Mouse (Mus musculus) kidney, embryonic 15.5 days (tissue): Measurements from ENCODE around the gene Adprhl2. TPM values are rescaled to one million over a fixed set of nuclear protein-coding genes. Genes with fewer than 3 reads are reported as not detected.

Experiments
- ATAC-seq: fragments of 200-750 bp; cut with Nextera tagmentation; replicated peaks from 2 replicates; pipeline ENCODE4 v1.8.0; 2017; ENCODE audit warnings: moderate TSS enrichment; ENCODE audit not compliant: low FRiP score
- H3K27ac ChIP-seq: fragments of 300-500 bp; sonication (generic); 2 replicates; pipeline ENCODE4 v1.5.1; 2015; ENCODE audit warnings: mild to moderate bottlenecking, inconsistent platforms
- H3K27me3 ChIP-seq: fragments of 300-500 bp; sonication (generic); 2 replicates; pipeline ENCODE4 v1.6.1; 2015; ENCODE audit warnings: inconsistent platforms
- H3K36me3 ChIP-seq: fragments of 300-500 bp; sonication (generic); 2 replicates; pipeline ENCODE4 v1.6.1; 2015; ENCODE audit warnings: inconsistent platforms
- H3K4me1 ChIP-seq: fragments of 300-500 bp; sonication (generic); 2 replicates; pipeline ENCODE4 v1.6.1; 2015; ENCODE audit warnings: inconsistent platforms
- H3K4me2 ChIP-seq: fragments of 300-500 bp; sonication (generic); 2 replicates; pipeline ENCODE4 v1.6.1; 2015; ENCODE audit warnings: moderate library complexity, mild to moderate bottlenecking, inconsistent platforms
- H3K4me3 ChIP-seq: fragments of 300-500 bp; sonication (generic); replicated peaks from 2 replicates; pipeline ENCODE4 v1.5.1; 2015; ENCODE audit warnings: mild to moderate bottlenecking, inconsistent platforms
- H3K9ac ChIP-seq: fragments of 300-500 bp; sonication (generic); 2 replicates; pipeline ENCODE4 v1.6.1; 2015; ENCODE audit warnings: mild to moderate bottlenecking, inconsistent platforms
- H3K9me3 ChIP-seq: fragments of 300-500 bp; sonication (generic); replicated peaks from 2 replicates; pipeline ENCODE4 v1.6.1; 2016; ENCODE audit warnings: inconsistent platforms
- WGBS: fragments of 180-500 bp; shearing (Covaris S2); methylation state at CpG from one replicate; pipeline ENCODE4 v1.1.7; 2015; ENCODE audit warnings: mixed read lengths; 5-methylcytosine and 5-hydroxymethylcytosine counted together
- polyA plus RNA-seq: library from polyadenylated mRNA; unstranded; fragments of >200 nt; fragmentation: Nextera tagmentation; extraction: Ambion mirVana; gene quantifications from 2 replicates; pipeline ENCODE4 v1.2.1, GENCODE M21; 2015

The Adprhl2 gene
- polyA plus RNA-seq, 1 experiment from 2014 or later = 81.1 TPM

GRCm38 (mm10) chr4:126319806-126320205, 1.7 kb downstream of the Adprhl2 start:
- H3K4me2 ChIP-seq = 0 out of 2 replicates have a peak overlapping the region, but pooled peaks have one; percentile 85
- H3K27ac ChIP-seq = no peak overlapping the region
- no peaks in the 10 kb centered on the region for H3K9me3 ChIP-seq
- peaks cover 40% of the 10 kb centered on the region for H3K36me3 ChIP-seq
- no peak overlapping the region for H3K9ac ChIP-seq
- H3K27me3 ChIP-seq = peaks cover 10% of the 10 kb centered on the region
- H3K4me3 ChIP-seq = no peak overlapping the region
- peaks cover 31% of the 10 kb centered on the region for H3K4me1 ChIP-seq
- WGBS = 90% methylated on average over 6 of the region's 6 CpGs
- no peak for ATAC-seq

- Histone ChIP-seq H3K4me3 (no peak overlapping the region), H3K9ac (no peak overlapping the region), H3K36me3 (peaks cover 40% of the 10 kb centered on the region), H3K4me1 (peaks cover 50% of the 10 kb centered on the region), H3K9me3 (no peaks in the 10 kb centered on the region), H3K27me3 (no peaks in the 10 kb centered on the region), H3K27ac (0 out of 2 replicates have a peak overlapping the region, but pooled peaks have one; percentile 13), H3K4me2 (no peak overlapping the region)
- 93% methylated on average over 13 of the region's 13 CpGs for WGBS
- ATAC-seq = no peak
Measured at GRCm38 (mm10) chr4:126316443-126317040, 5.0 kb downstream of the Adprhl2 start.

GRCm38 (mm10) chr4:126315931-126316330, 5.6 kb downstream of the Adprhl2 start:
- peaks cover 40% of the 10 kb centered on the region for H3K36me3 ChIP-seq
- no peak overlapping the region for H3K4me2 ChIP-seq
- no peak for ATAC-seq
- peaks cover 48% of the 10 kb centered on the region for H3K4me1 ChIP-seq
- H3K4me3 ChIP-seq = no peak overlapping the region
- H3K9ac ChIP-seq = no peak overlapping the region
- 44% methylated on average over 5 of the region's 5 CpGs for WGBS
- 0 out of 2 replicates have a peak overlapping the region, but pooled peaks have one; percentile 13 for H3K27ac ChIP-seq
- no peaks in the 10 kb centered on the region for H3K27me3 ChIP-seq
- H3K9me3 ChIP-seq = no peaks in the 10 kb centered on the region

- peak; percentile 36 for ATAC-seq
Measured at GRCm38 (mm10) chr4:126314393-126314792, 7.1 kb downstream of the Adprhl2 start.

GRCm38 (mm10) chr4:126313202-126313601, 8.3 kb downstream of the Adprhl2 start:
- Histone ChIP-seq H3K4me1 (peaks cover 47% of the 10 kb centered on the region), H3K27ac (peak overlapping the region; percentile 78; the same call in 1 of the 2 replicates), H3K4me2 (no peak overlapping the region), H3K4me3 (no peak overlapping the region), H3K9me3 (no peaks in the 10 kb centered on the region), H3K36me3 (peaks cover 28% of the 10 kb centered on the region), H3K27me3 (no peaks in the 10 kb centered on the region), H3K9ac (no peak overlapping the region)
- 48% methylated on average over 5 of the region's 5 CpGs for WGBS
- ATAC-seq = no peak

More at GRCm38 (mm10) chr4:126314393-126314792, 7.1 kb downstream of the Adprhl2 start:
- Histone ChIP-seq H3K9me3 (no peaks in the 10 kb centered on the region), H3K4me2 (no peak overlapping the region), H3K4me1 (peaks cover 45% of the 10 kb centered on the region), H3K36me3 (peaks cover 39% of the 10 kb centered on the region), H3K27ac (peak overlapping the region; percentile 78), H3K4me3 (no peak overlapping the region), H3K9ac (no peak overlapping the region), H3K27me3 (no peaks in the 10 kb centered on the region)
- WGBS = 26% methylated on average over 10 of the region's 10 CpGs

GRCm38 (mm10) chr4:126311566-126312200, 9.8 kb downstream of the Adprhl2 start:
- no peak overlapping the region for H3K27ac ChIP-seq
- no peak overlapping the region for H3K4me2 ChIP-seq
- WGBS = 90% methylated on average over 16 of the region's 16 CpGs
- H3K4me1 ChIP-seq = peaks cover 44% of the 10 kb centered on the region
- H3K9ac ChIP-seq = no peak overlapping the region
- peaks cover 13% of the 10 kb centered on the region for H3K36me3 ChIP-seq
- no peaks in the 10 kb centered on the region for H3K27me3 ChIP-seq
- H3K4me3 ChIP-seq = no peak overlapping the region
- ATAC-seq = no peak
- no peaks in the 10 kb centered on the region for H3K9me3 ChIP-seq

GRCm38 (mm10) chr4:126310344-126310743, 11.2 kb downstream of the Adprhl2 start:
- Histone ChIP-seq H3K9me3 (peaks cover 4% of the 10 kb centered on the region), H3K4me1 (peaks cover 40% of the 10 kb centered on the region), H3K4me3 (no peak overlapping the region), H3K27ac (no peak overlapping the region), H3K9ac (no peak overlapping the region), H3K36me3 (no peaks in the 10 kb centered on the region), H3K27me3 (no peaks in the 10 kb centered on the region), H3K4me2 (no peak overlapping the region)
- WGBS = 79% methylated on average over 7 of the region's 7 CpGs
- no peak for ATAC-seq

- Histone ChIP-seq H3K9ac (0 out of 2 replicates have a peak overlapping the region, but pooled peaks have one; percentile 18), H3K4me3 (peak overlapping the region; percentile 18; the same call in 1 of the 2 replicates), H3K4me1 (peaks cover 38% of the 10 kb centered on the region), H3K36me3 (no peaks in the 10 kb centered on the region), H3K27ac (no peak overlapping the region), H3K4me2 (peak overlapping the region; percentile 56), H3K9me3 (peaks cover 4% of the 10 kb centered on the region), H3K27me3 (no peaks in the 10 kb centered on the region)
- ATAC-seq = peak; percentile 55; the same call in 1 of the 2 replicates
- under 1% methylated on average over 7 of the region's 7 CpGs for WGBS
Measured at GRCm38 (mm10) chr4:126309922-126310309, 11.6 kb downstream of the Adprhl2 start.

- H3K4me1 ChIP-seq = peaks cover 33% of the 10 kb centered on the region
- H3K9me3 ChIP-seq = peaks cover 4% of the 10 kb centered on the region
- peak; percentile 58 for ATAC-seq
- H3K9ac ChIP-seq = 0 out of 2 replicates have a peak overlapping the region, but pooled peaks have one; percentile 18
- peak overlapping the region; percentile 18; the same call in 1 of the 2 replicates for H3K4me3 ChIP-seq
- H3K27me3 ChIP-seq = no peaks in the 10 kb centered on the region
- peak overlapping the region; percentile 56 for H3K4me2 ChIP-seq
- no peaks in the 10 kb centered on the region for H3K36me3 ChIP-seq
- no peak overlapping the region for H3K27ac ChIP-seq
- 18% methylated on average over 20 of the region's 20 CpGs for WGBS
Measured at GRCm38 (mm10) chr4:126309211-126309921, 12.1 kb downstream of the Adprhl2 start.

GRCm38 (mm10) chr4:126306827-126307226, 14.7 kb downstream of the Adprhl2 start:
- Histone ChIP-seq H3K9ac (no peak overlapping the region), H3K27me3 (peaks cover 14% of the 10 kb centered on the region), H3K4me1 (peaks cover 14% of the 10 kb centered on the region), H3K36me3 (no peaks in the 10 kb centered on the region), H3K27ac (no peak overlapping the region), H3K4me3 (no peak overlapping the region), H3K9me3 (peaks cover 4% of the 10 kb centered on the region), H3K4me2 (no peak overlapping the region)
- ATAC-seq = no peak
- WGBS = 8% methylated on average over 2 of the region's 2 CpGs

GRCm38 (mm10) chr4:126306058-126306457, 15.4 kb downstream of the Adprhl2 start:
- 94% methylated on average over 6 of the region's 6 CpGs for WGBS
- Histone ChIP-seq H3K4me3 (no peak overlapping the region), H3K9me3 (peaks cover 4% of the 10 kb centered on the region), H3K27me3 (peaks cover 22% of the 10 kb centered on the region), H3K4me2 (no peak overlapping the region), H3K9ac (no peak overlapping the region), H3K4me1 (peaks cover 22% of the 10 kb centered on the region), H3K36me3 (no peaks in the 10 kb centered on the region), H3K27ac (no peak overlapping the region)
- ATAC-seq = no peak

- Histone ChIP-seq H3K9ac (no peak overlapping the region), H3K4me2 (no peak overlapping the region), H3K27me3 (peaks cover 28% of the 10 kb centered on the region), H3K36me3 (no peaks in the 10 kb centered on the region), H3K4me1 (peaks cover 28% of the 10 kb centered on the region), H3K4me3 (no peak overlapping the region), H3K27ac (no peak overlapping the region), H3K9me3 (peaks cover 4% of the 10 kb centered on the region)
- WGBS = 90% methylated on average over 1 of the region's 1 CpGs
- ATAC-seq = no peak
Measured at GRCm38 (mm10) chr4:126305428-126305827, 16.1 kb downstream of the Adprhl2 start.
